Mouse (Mus musculus) bone marrow macrophage, adult 2 months (primary cell): ENCODE results near the gene Sec16a. TPM values are rescaled to one million over a fixed set of nuclear protein-coding genes. Genes with fewer than 3 reads are reported as not detected.
A peak's percentile ranks its signal among the peaks of the same experiment; 100 is the strongest.

ENCODE experiments used
- H3K27ac ChIP-seq: 2 replicates; pipeline ENCODE4 v1.5.1; 2012; ENCODE audit warnings: low read depth, low read length; ENCODE audit not compliant: insufficient read depth
- H3K4me1 ChIP-seq: 2 replicates; pipeline ENCODE4 v1.6.1; 2012; ENCODE audit warnings: low read length; ENCODE audit not compliant: control insufficient read depth, insufficient read depth
- H3K4me3 ChIP-seq: 2 replicates; pipeline ENCODE4 v1.5.1; 2012; ENCODE audit warnings: mild to moderate bottlenecking, low read length, moderate library complexity; ENCODE audit not compliant: insufficient read depth
- CTCF ChIP-seq: IDR thresholded peaks from 2 replicates; pipeline ENCODE4 v1.5.1; 2012; ENCODE audit warnings: low read depth, mild to moderate bottlenecking, low read length, moderate library complexity
- POLR2A ChIP-seq: IDR thresholded peaks from 2 replicates; pipeline ENCODE4 v1.6.1; 2012; ENCODE audit warnings: mild to moderate bottlenecking, low read depth, low read length, borderline replicate concordance
- polyA plus RNA-seq: library from polyadenylated mRNA; stranded (reverse); fragments of >200 nt; gene quantifications from 2 replicates; pipeline ENCODE4 v1.2.4, GENCODE M21; 2012; ENCODE audit not compliant: missing spikeins, insufficient read depth, insufficient read length

Gene Sec16a
- polyA plus RNA-seq, 1 experiment, result 41.7 TPM

GRCm38 (mm10) chr2:26474789-26475504 is 29.9 kb upstream of the Sec16a start:
- 0 out of 2 replicates have a peak overlapping the region, but pooled peaks have one; percentile 2 for H3K4me3 ChIP-seq
- peak overlapping the region; percentile 81 for H3K27ac ChIP-seq
- H3K4me1 ChIP-seq, result peaks cover 51% of the 10 kb centered on the region
- TF ChIP-seq CTCF (peak; percentile 27; the same call in 1 of the 2 replicates), POLR2A (no peak)

- H3K4me3 ChIP-seq, result no peak overlapping the region
- TF ChIP-seq POLR2A, result no peak
- TF ChIP-seq CTCF, result no peak
- H3K4me1 ChIP-seq, result peaks cover 51% of the 10 kb centered on the region
- H3K27ac ChIP-seq, result peak overlapping the region; percentile 88
Measured at GRCm38 (mm10) chr2:26472312-26473090, 27.5 kb upstream of the Sec16a start.

- no peak overlapping the region for H3K4me3 ChIP-seq
- peak overlapping the region; percentile 88 for H3K27ac ChIP-seq
- peaks cover 50% of the 10 kb centered on the region for H3K4me1 ChIP-seq
- no peak for TF ChIP-seq POLR2A
- no peak for TF ChIP-seq CTCF
Measured at GRCm38 (mm10) chr2:26471652-26472285, 26.8 kb upstream of the Sec16a start.

- no peak overlapping the region for H3K27ac ChIP-seq
- TF ChIP-seq CTCF (no peak), POLR2A (no peak)
- peaks cover 41% of the 10 kb centered on the region for H3K4me1 ChIP-seq
- H3K4me3 ChIP-seq, result no peak overlapping the region
Measured at GRCm38 (mm10) chr2:26470967-26471366, 26.0 kb upstream of the Sec16a start.

DNA sequence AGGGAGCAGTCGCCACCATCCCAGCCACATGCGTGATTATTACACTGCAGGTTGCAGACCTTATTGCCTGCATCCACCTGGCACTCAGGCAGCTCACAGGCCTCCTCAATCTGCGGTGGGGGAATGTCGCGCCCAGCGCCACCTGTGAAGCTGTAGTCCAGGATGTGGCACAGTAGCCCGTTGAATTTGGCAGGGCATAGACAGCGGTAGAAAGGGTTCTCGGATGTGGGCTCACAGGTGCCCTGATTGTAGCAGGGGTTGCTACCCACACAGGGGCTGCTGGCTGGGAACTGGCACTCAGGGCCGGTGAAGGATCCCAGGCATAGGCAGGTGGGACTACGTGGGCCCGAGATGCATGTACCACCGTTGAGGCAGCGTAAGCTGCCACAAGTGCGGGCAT is 23.4 kb upstream of the Sec16a start:
- no peak overlapping the region for H3K4me3 ChIP-seq
- H3K4me1 ChIP-seq, result peaks cover 17% of the 10 kb centered on the region
- TF ChIP-seq POLR2A (no peak), CTCF (no peak)
- H3K27ac ChIP-seq, result no peak overlapping the region

DNA sequence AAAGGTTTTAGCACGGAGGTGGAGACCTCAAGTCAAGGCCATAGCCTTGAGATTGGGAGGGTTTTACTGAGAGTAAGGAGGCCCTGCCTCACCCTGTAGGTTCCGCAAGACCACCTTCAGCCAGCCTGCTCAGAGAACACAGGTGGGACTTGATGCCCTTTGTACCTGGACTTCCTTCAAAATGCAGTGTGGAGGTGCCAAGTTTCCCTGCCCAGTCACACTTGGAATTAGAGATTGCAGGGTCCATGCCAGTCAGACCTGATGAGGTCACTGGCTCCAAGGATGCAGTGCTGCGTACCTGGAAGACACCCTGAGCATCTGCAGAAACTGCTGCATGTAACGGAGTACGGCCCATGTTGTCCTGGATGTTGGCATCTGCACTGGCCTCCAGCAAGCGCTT is 18.4 kb upstream of the Sec16a start:
- peaks cover 11% of the 10 kb centered on the region for H3K4me1 ChIP-seq
- H3K27ac ChIP-seq, result no peak overlapping the region
- H3K4me3 ChIP-seq, result no peak overlapping the region
- no peak for TF ChIP-seq CTCF
- no peak for TF ChIP-seq POLR2A

DNA sequence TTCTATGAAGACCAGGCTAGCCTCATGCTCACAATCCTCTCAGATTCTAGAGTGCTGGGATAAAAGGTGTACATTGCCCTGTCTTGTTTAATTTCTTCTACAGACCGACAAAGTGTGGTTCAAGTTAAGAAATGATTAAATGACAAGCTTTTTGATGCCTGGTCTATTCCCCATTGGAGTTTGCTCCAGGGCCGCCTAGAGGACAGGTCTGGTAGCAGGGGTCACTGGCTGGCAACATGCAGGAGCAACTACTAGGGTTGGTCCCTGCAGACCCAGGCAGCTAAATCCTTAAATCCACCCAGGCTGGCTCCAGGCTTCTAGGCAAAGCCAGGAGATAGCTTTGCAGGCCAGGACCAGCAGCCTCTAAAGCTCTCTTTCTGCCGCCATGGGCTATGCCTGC is 18.0 kb upstream of the Sec16a start:
- TF ChIP-seq CTCF (no peak), POLR2A (no peak)
- Histone ChIP-seq H3K4me1 (peaks cover 13% of the 10 kb centered on the region), H3K27ac (no peak overlapping the region)

DNA sequence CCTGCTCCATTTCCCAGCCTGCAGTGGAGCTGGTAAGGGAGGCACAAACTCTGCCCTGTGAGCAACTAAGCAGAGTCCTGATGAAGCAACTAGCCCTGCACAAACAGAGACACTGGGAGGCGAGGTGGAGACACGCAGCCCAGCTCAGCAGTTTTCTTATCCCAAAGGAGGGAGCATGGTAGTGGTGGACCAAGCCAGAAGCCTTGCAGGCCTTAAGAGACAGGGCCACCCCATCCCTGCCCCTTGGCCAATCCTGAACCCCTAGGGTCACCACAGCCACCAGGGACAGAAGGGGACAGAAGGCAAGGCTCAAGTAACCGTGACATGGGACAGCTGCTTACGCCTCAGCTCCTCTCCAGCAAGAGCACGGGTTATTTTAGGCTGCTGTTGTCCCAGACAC is 16.7 kb upstream of the Sec16a start:
- TF ChIP-seq CTCF (no peak), POLR2A (no peak)
- H3K4me3 ChIP-seq, result no peak overlapping the region
- peaks cover 13% of the 10 kb centered on the region for H3K4me1 ChIP-seq
- H3K27ac ChIP-seq, result no peak overlapping the region

More for the DNA sequence above, 18.0 kb upstream of the Sec16a start:
- H3K4me3 ChIP-seq, result no peak overlapping the region

- Histone ChIP-seq H3K4me3 (no peak overlapping the region), H3K4me1 (peaks cover 13% of the 10 kb centered on the region), H3K27ac (no peak overlapping the region)
- TF ChIP-seq POLR2A (no peak), CTCF (no peak)
Measured at GRCm38 (mm10) chr2:26460837-26461236, 15.8 kb upstream of the Sec16a start.

DNA sequence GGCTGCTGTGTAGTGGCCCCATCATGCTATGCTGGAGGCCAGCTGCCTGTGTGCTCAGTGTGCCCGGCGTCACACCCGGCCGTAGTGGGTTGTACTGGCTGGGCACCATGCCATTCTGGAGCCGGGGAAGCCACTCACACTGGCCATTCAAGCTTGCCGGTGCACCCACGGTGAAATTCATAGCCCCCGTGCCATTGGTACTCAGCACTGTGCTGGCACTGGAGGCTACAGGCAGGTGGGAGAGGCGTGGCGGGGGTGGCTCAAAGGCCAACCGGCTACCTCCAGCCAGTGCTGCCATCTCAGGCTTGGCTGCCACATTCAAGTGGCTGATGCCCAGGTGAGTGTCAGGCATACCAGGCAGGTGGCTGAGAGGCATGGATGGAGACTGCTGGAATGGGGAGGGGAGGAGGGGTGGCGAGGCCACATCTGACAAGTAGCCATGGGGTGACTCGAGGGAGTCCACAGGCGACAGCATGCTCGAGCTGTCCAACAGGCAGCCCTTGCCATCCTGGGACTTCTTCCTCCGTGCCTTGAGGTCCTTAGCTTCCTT is 15.2 kb upstream of the Sec16a start:
- H3K27ac ChIP-seq, result no peak overlapping the region
- peaks cover 13% of the 10 kb centered on the region for H3K4me1 ChIP-seq
- no peak overlapping the region for H3K4me3 ChIP-seq
- TF ChIP-seq CTCF (no peak), POLR2A (no peak)
